Mouse (Mus musculus) C2C12 (cell line): ENCODE results near the gene Gm20388.

ENCODE experiments used
- CTCF ChIP-seq: IDR thresholded peaks from one replicate; pipeline ENCODE4 v1.5.1; 2011; ENCODE audit not compliant: control insufficient read depth, insufficient read depth, insufficient read length
- FOSL1 ChIP-seq: IDR thresholded peaks from one replicate; pipeline ENCODE4 v1.8.0; 2011; ENCODE audit warnings: mild to moderate bottlenecking, low read length; ENCODE audit not compliant: poor library complexity, insufficient read depth, severe bottlenecking
- MYOD1 ChIP-seq: IDR thresholded peaks from one replicate; pipeline ENCODE4 v1.6.1; 2011; ENCODE audit warnings: low read depth; ENCODE audit not compliant: control insufficient read depth, insufficient read length

- TF ChIP-seq FOSL1 (no peak), CTCF (no peak), MYOD1 (no peak)
Measured at GRCm38 (mm10) chr8:121326164-121326910, 1415.7 kb downstream of the Gm20388 start.
